ENCODE assay signal across 28 mouse cellular contexts in the genomic region with DNA sequence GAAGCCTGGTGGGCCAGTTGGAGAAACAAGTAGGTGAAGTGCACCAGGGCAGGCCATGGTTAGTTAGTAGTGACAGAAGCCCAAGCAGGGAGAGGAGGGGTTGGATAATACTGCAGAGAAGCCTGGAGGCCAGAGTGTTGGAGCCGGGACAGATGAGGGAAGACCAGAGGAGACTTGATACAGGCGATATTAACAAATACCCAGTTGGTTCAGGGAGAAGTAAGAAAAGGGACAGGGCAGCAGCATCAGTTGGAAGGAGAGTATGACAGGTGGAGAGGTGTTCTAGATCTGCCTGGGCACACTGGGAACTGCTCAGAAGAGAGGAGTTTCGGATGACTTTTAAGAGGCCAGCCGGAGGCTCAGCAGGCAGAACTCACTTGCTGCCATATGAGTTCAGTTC.
"Had no signal": no experiment of that assay in that cellular context is flagged by ENCODE, and none has a peak within 500 bp of the region (broad histone marks: within the 10 kb centered on the region; RNA-seq: fewer than 3 reads in every experiment).

No protein-coding gene starts in this region.

- H3K4me3 ChIP-seq: heart, embryonic 15.5 days; hindbrain, embryonic 10.5 days; hindbrain, embryonic 12.5 days; hindbrain, embryonic 13.5 days; hindbrain, embryonic 15.5 days; intestine, embryonic 15.5 days; kidney, embryonic 15.5 days; layer of hippocampus, adult 2 months; left cerebral cortex, adult 2 months had no signal

- H3K27ac ChIP-seq: heart, embryonic 15.5 days; hindbrain, embryonic 10.5 days; hindbrain, embryonic 12.5 days; hindbrain, embryonic 13.5 days; hindbrain, embryonic 14.5 days; hindbrain, embryonic 15.5 days; hindbrain, postnatal 0 days; intestine, embryonic 15.5 days; kidney, embryonic 15.5 days; kidney, postnatal 0 days; layer of hippocampus, adult 2 months; left cerebral cortex, adult 2 months had no signal

- DNase-seq: heart, postnatal 10 days; heart, postnatal 14 days; heart, postnatal 36 days; heart, postnatal 4 days; kidney, adult 11 months; kidney, adult 18-20 months; kidney, adult 2 months; kidney, adult 8-10 months; kidney, adult 9 months; kidney, postnatal 10 days; kidney, postnatal 14 days; kidney, postnatal 25 days; kidney, postnatal 36 days; kidney, postnatal 4 days; layer of hippocampus, adult 9-11 months; layer of hippocampus, postnatal 36 days had no signal

- H3K4me1 ChIP-seq: heart, embryonic 15.5 days; hindbrain, embryonic 10.5 days; hindbrain, embryonic 12.5 days; hindbrain, embryonic 13.5 days; hindbrain, embryonic 15.5 days; intestine, embryonic 15.5 days; kidney, embryonic 15.5 days had no signal

- H3K9ac ChIP-seq: heart, embryonic 15.5 days; hindbrain, embryonic 12.5 days; hindbrain, embryonic 13.5 days; hindbrain, embryonic 14.5 days; hindbrain, embryonic 15.5 days; intestine, embryonic 15.5 days; kidney, embryonic 15.5 days had no signal

- H3K27me3 ChIP-seq: heart, embryonic 15.5 days; hindbrain, embryonic 12.5 days; hindbrain, embryonic 13.5 days; hindbrain, embryonic 15.5 days; intestine, embryonic 15.5 days; kidney, embryonic 15.5 days had no signal
